Mouse (Mus musculus) olfactory bulb, adult 2 months (tissue): ENCODE data around the gene Hepacam.

Experiments
- CTCF ChIP-seq: fragments of 200-500 bp; IDR thresholded peaks from 2 replicates; pipeline ENCODE4 v1.5.1; 2012; ENCODE audit warnings: low read depth, mild to moderate bottlenecking, low read length, moderate library complexity; ENCODE audit not compliant: insufficient read depth
- POLR2A ChIP-seq: fragments of 200-500 bp; IDR thresholded peaks from 2 replicates; pipeline ENCODE4 v1.6.1; 2012; ENCODE audit warnings: mild to moderate bottlenecking, low read depth, low read length, moderate library complexity; ENCODE audit not compliant: insufficient read depth

DNA sequence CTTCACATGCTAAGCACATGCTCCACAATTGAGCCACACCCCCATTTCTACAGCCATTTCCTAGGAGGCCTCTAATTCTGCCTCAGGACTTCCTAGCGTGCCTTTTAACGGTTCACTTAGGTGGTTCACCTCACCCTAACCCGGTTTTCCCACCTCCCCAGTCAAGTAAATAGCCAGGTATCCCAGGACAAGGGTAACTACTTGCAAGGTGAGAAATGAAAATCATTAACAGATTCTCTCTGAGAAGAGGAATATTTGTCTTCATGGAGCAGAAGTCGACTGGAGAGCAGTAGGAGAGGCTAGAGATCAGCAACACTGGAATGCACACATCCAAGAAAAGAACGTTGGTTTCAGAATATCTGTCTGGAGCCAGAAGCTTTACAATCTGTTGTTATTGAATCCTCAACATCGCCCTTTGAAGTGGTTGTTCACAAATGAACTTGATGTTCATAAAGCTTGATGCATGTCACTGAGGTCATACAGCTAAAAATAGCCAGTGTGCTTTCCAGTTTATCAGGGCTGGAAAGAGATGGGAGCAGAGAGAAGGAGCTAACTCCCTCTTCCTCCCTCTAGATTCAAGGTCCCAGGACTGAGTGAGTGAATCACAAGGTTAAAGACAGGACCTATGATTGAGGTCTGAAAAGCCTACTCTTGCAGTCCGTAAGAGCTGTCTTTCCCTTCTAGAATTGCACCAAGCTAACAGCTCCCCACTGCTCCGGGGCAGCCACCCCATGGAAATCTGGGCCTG is 42.7 kb downstream of the Hepacam start:
- TF ChIP-seq POLR2A (no peak), CTCF (no peak)
